In the genomic region with DNA sequence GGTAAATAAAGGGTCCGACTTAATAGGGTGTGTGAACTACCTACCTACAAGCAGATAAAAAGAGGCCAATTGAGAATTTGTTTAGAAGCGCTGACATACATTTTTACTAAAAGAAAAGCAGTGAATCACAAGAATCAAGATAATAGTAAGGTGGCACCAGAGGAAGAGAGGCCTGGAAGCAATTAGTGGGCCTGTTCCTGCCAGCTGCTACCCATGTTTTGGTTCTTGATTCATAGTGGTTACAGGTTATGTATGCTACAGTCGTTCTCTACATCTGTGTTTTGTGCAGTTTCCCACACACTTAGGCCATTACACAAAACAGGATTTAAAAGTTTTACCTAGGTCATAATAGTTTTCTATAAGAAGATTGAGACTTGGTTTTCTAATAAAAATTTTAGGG, we compare ENCODE assay signal across 8 mouse cellular contexts. TPM values are rescaled to one million over a fixed set of nuclear protein-coding genes. Genes with fewer than 3 reads are reported as not detected.
A peak's percentile ranks its signal among the peaks of the same experiment; 100 is the strongest.
DNase-seq lines count a peak whose midpoint lies in the region; ATAC-seq and TF ChIP-seq lines count a peak whose summit lies in the region.

No protein-coding gene starts in this region.

- H3K27me3 ChIP-seq in heart, embryonic 12.5 days (replicated peaks), result no peaks in the 10 kb centered on the region
- H3K27me3 ChIP-seq in hindbrain, embryonic 11.5 days (ENCODE audit: control insufficient read depth, insufficient read depth, low read length), result no peaks in the 10 kb centered on the region
- no peaks in the 10 kb centered on the region for H3K27me3 ChIP-seq in midbrain, embryonic 11.5 days (ENCODE audit: control insufficient read depth, insufficient read depth, low read length)

- intact Hi-C loops in heart, postnatal 25 days (cut with DNase I), result no loop called here

- no peak overlapping the region for H3K27ac ChIP-seq in heart, embryonic 12.5 days (ENCODE audit: poor library complexity, severe bottlenecking)
- H3K27ac ChIP-seq in ES-E14 (ENCODE audit: insufficient read depth, low read depth, low read length, poor library complexity, severe bottlenecking), result no peak overlapping the region
- H3K27ac ChIP-seq in hindbrain, embryonic 11.5 days (ENCODE audit: low read depth, low read length), result no peak overlapping the region
- H3K27ac ChIP-seq in midbrain, embryonic 11.5 days (ENCODE audit: low read depth, low read length), result no peak overlapping the region

- no peaks in the 10 kb centered on the region for H3K9me3 ChIP-seq in heart, embryonic 12.5 days (replicated peaks)
- no peaks in the 10 kb centered on the region for H3K9me3 ChIP-seq in ES-E14 (ENCODE audit: control insufficient read depth, insufficient read depth, low read depth, low read length)
- no peaks in the 10 kb centered on the region for H3K9me3 ChIP-seq in hindbrain, embryonic 11.5 days (ENCODE audit: control insufficient read depth, low read length)
- no peaks in the 10 kb centered on the region for H3K9me3 ChIP-seq in midbrain, embryonic 11.5 days (ENCODE audit: control insufficient read depth, low read length)

- 71% methylated on average over 3 of the region's 3 CpGs for WGBS in heart, embryonic 12.5 days
- 61% methylated on average over 3 of the region's 3 CpGs for WGBS in hindbrain, embryonic 11.5 days
- WGBS in midbrain, embryonic 11.5 days, result 79% methylated on average over 3 of the region's 3 CpGs

- no peak for ATAC-seq in heart, embryonic 12.5 days (ENCODE audit: insufficient number of reproducible peaks, low FRiP score)
- no peak for ATAC-seq in hindbrain, embryonic 11.5 days (ENCODE audit: low FRiP score)
- ATAC-seq in midbrain, embryonic 11.5 days (ENCODE audit: low FRiP score), result no peak

- H3K4me1 ChIP-seq in heart, embryonic 12.5 days (replicated peaks), result peaks cover 3% of the 10 kb centered on the region
- peaks cover 0 to 3% of the 10 kb centered on the region in 2 experiments; a peak in 1 of 4 replicates for H3K4me1 ChIP-seq in ES-E14 (ENCODE audit: control insufficient read depth in 2 of 2, insufficient read depth in 2 of 2, low read length in 2 of 2, poor library complexity in 1 of 2)
- H3K4me1 ChIP-seq in hindbrain, embryonic 11.5 days (replicated peaks; ENCODE audit: control insufficient read depth, insufficient read depth, low read length), result no peaks in the 10 kb centered on the region
- H3K4me1 ChIP-seq in midbrain, embryonic 11.5 days (ENCODE audit: control insufficient read depth, insufficient read depth, low read length), result peaks cover 6% of the 10 kb centered on the region

- H3K36me3 ChIP-seq in heart, embryonic 12.5 days, result no peaks in the 10 kb centered on the region
- no peaks in the 10 kb centered on the region for H3K36me3 ChIP-seq in ES-E14 (ENCODE audit: control insufficient read depth, insufficient read depth, low read length, poor library complexity, severe bottlenecking)
- no peaks in the 10 kb centered on the region for H3K36me3 ChIP-seq in hindbrain, embryonic 11.5 days (ENCODE audit: control insufficient read depth, insufficient read depth, low read length)
- H3K36me3 ChIP-seq in midbrain, embryonic 11.5 days (ENCODE audit: control insufficient read depth, insufficient read depth, low read length), result no peaks in the 10 kb centered on the region

- no peak overlapping the region for H3K9ac ChIP-seq in heart, embryonic 12.5 days
- H3K9ac ChIP-seq in ES-E14 (ENCODE audit: insufficient read depth, low read depth, low read length, poor library complexity, severe bottlenecking), result no peak overlapping the region
- H3K9ac ChIP-seq in hindbrain, embryonic 11.5 days (ENCODE audit: low read depth, low read length), result no peak overlapping the region
- no peak overlapping the region for H3K9ac ChIP-seq in midbrain, embryonic 11.5 days (ENCODE audit: low read length)

- H3K4me3 ChIP-seq in heart, embryonic 12.5 days, result peak overlapping the region; percentile 25; the same call in 1 of the 2 replicates
- H3K4me3 ChIP-seq in ES-E14 (ENCODE audit: insufficient read depth in 1 of 2, low read depth in 1 of 2, low read length in 2 of 2, poor library complexity in 1 of 2, severe bottlenecking in 1 of 2), result peak overlapping the region; percentile 21 to 96; a peak in 3 of 4 replicates
- peak overlapping the region; percentile 89 for H3K4me3 ChIP-seq in hindbrain, embryonic 11.5 days (ENCODE audit: low read depth, low read length)
- H3K4me3 ChIP-seq in midbrain, embryonic 11.5 days (ENCODE audit: low read depth, low read length), result peak overlapping the region; percentile 72

- in situ Hi-C loops in ES-E14 (cut with MboI; ENCODE audit: low sequenced_read_pairs in 2 of 2, unreplicated experiment in 2 of 2), result no loop called here

- H3K4me2 ChIP-seq in heart, embryonic 12.5 days, result peak overlapping the region; percentile 54
- peak overlapping the region; percentile 68; the same call in 1 of the 2 replicates for H3K4me2 ChIP-seq in hindbrain, embryonic 11.5 days (replicated peaks; ENCODE audit: low read depth, low read length)
- peak overlapping the region; percentile 69 for H3K4me2 ChIP-seq in midbrain, embryonic 11.5 days

- DNase-seq in heart, postnatal 25 days (ENCODE audit: low spot score), result no peak
- DNase-seq in ES-E14 (ENCODE audit: low read depth, low spot score), result no peak
- DNase-seq in hindbrain, embryonic 11.5 days (ENCODE audit: low spot score), result peak; percentile 7
- no peak for DNase-seq in midbrain, embryonic 11.5 days (ENCODE audit: low spot score, missing footprints)
- DNase-seq in urinary bladder, postnatal 10 days (ENCODE audit: low spot score), result no peak
- no peak for DNase-seq in frontal cortex, postnatal 14 days (ENCODE audit: low spot score in 2 of 2)
- DNase-seq in urinary bladder, postnatal 25 days (ENCODE audit: low spot score), result no peak

TF ChIP-seq in ES-E14, 5 proteins besides CTCF, POLR2A, EP300 and RAD21:
- no peak for TF ChIP-seq MAFK (IDR thresholded peaks at IDR 0.05; ENCODE audit: insufficient read depth, low read depth, low read length)
- no peak for TF ChIP-seq ZNF384 (IDR thresholded peaks at IDR 0.05; ENCODE audit: low read depth, low read length)
- no peak for TF ChIP-seq HCFC1 (IDR thresholded peaks at IDR 0.05; ENCODE audit: borderline replicate concordance, insufficient read depth, low read length)
- TF ChIP-seq CHD2 (IDR thresholded peaks at IDR 0.05; ENCODE audit: low read depth, low read length), result no peak
- TF ChIP-seq ZC3H11A (IDR thresholded peaks at IDR 0.05; ENCODE audit: borderline replicate concordance, low read depth, low read length), result no peak

RNA-seq across cellular contexts. Expression of a gene that starts 1.5 kb away (rescaled TPM):
- polyA plus RNA-seq in heart, embryonic 12.5 days (2016; fragmentation: Nextera tagmentation; extraction: Ambion mirVana), result 23.1 and 29.1 TPM in 2 replicates
- total RNA-seq in heart, postnatal 25 days (2021), result 10 to 100 TPM; 32.1 to 33.1 TPM
- 12.0 and 12.3 TPM in 2 replicates for total RNA-seq in ES-E14 (2012; rRNA removed)
- 41.5 and 43.1 TPM in 2 replicates for polyA plus RNA-seq in hindbrain, embryonic 11.5 days (2014; fragmentation: Nextera tagmentation; extraction: Ambion mirVana)
- polyA plus RNA-seq in midbrain, embryonic 11.5 days (2014; fragmentation: Nextera tagmentation; extraction: Ambion mirVana), result 34.0 and 35.9 TPM in 2 replicates

RNA-seq across cellular contexts. Expression of a gene that starts 2.3 kb away (rescaled TPM):
- 97.8 and 106 TPM in 2 replicates for polyA plus RNA-seq in heart, embryonic 12.5 days (2016; fragmentation: Nextera tagmentation; extraction: Ambion mirVana)
- 10 to 100 TPM; 32.8 to 36.6 TPM for total RNA-seq in heart, postnatal 25 days (2021)
- 45.8 and 55.9 TPM in 2 replicates for total RNA-seq in ES-E14 (2012; rRNA removed)
- 136 and 143 TPM in 2 replicates for polyA plus RNA-seq in hindbrain, embryonic 11.5 days (2014; fragmentation: Nextera tagmentation; extraction: Ambion mirVana)
- 142 and 151 TPM in 2 replicates for polyA plus RNA-seq in midbrain, embryonic 11.5 days (2014; fragmentation: Nextera tagmentation; extraction: Ambion mirVana)

Comparison
In these comparisons a context has a peak if more than half of its experiments do, and no peak if none do; other contexts are left out.
1. H3K4me3 ChIP-seq: peak in every context shown above with its lines; median percentile 89 in hindbrain, embryonic 11.5 days; 72 in midbrain, embryonic 11.5 days; 58 in ES-E14; 25 in heart, embryonic 12.5 days.